Mouse (Mus musculus) hindbrain, embryonic 15.5 days (tissue): ENCODE data around the gene Susd1. TPM values are rescaled to one million over a fixed set of nuclear protein-coding genes. Genes with fewer than 3 reads are reported as not detected.

ENCODE experiments used
- ATAC-seq: fragments of 200-750 bp; cut with Nextera tagmentation; 2 replicates; pipeline ENCODE4 v1.8.0; 2017; ENCODE audit warnings: low read depth, moderate number of reproducible peaks, moderate TSS enrichment; ENCODE audit not compliant: low FRiP score
- H3K27ac ChIP-seq: fragments of 300-500 bp; sonication (generic); replicated peaks from 2 replicates; pipeline ENCODE4 v1.5.1; 2015; ENCODE audit warnings: mild to moderate bottlenecking, inconsistent platforms
- H3K27me3 ChIP-seq: fragments of 300-500 bp; sonication (generic); 2 replicates; pipeline ENCODE4 v1.6.1; 2015; ENCODE audit warnings: control low read depth, inconsistent platforms
- H3K36me3 ChIP-seq: fragments of 300-500 bp; sonication (generic); 2 replicates; pipeline ENCODE4 v1.6.1; 2015; ENCODE audit warnings: control low read depth, inconsistent platforms
- H3K4me1 ChIP-seq: fragments of 300-500 bp; sonication (generic); replicated peaks from 2 replicates; pipeline ENCODE4 v1.6.1; 2015; ENCODE audit warnings: control low read depth, inconsistent platforms
- H3K4me2 ChIP-seq: fragments of 300-500 bp; sonication (generic); 2 replicates; pipeline ENCODE4 v1.6.1; 2015; ENCODE audit warnings: moderate library complexity, mild to moderate bottlenecking, inconsistent platforms
- H3K4me3 ChIP-seq: fragments of 300-500 bp; sonication (generic); 2 replicates; pipeline ENCODE4 v1.5.1; 2015; ENCODE audit warnings: mild to moderate bottlenecking, inconsistent platforms
- H3K9ac ChIP-seq: fragments of 300-500 bp; sonication (generic); 2 replicates; pipeline ENCODE4 v1.6.1; 2015; ENCODE audit warnings: inconsistent platforms
- H3K9me3 ChIP-seq: fragments of 300-500 bp; sonication (generic); 2 replicates; pipeline ENCODE4 v1.6.1; 2016; ENCODE audit warnings: control low read depth, inconsistent platforms
- WGBS: fragments of 180-500 bp; shearing (Covaris S2); methylation state at CpG from one replicate; pipeline ENCODE4 v1.1.7; 2015; 5-methylcytosine and 5-hydroxymethylcytosine counted together
- polyA plus RNA-seq: library from polyadenylated mRNA; unstranded; fragments of >200 nt; fragmentation: Nextera tagmentation; extraction: Ambion mirVana; gene quantifications from 2 replicates; pipeline ENCODE4 v1.2.1, GENCODE M21; 2015

The Susd1 gene
- polyA plus RNA-seq, 1 experiment from 2014 or later: 1.9 TPM

DNA sequence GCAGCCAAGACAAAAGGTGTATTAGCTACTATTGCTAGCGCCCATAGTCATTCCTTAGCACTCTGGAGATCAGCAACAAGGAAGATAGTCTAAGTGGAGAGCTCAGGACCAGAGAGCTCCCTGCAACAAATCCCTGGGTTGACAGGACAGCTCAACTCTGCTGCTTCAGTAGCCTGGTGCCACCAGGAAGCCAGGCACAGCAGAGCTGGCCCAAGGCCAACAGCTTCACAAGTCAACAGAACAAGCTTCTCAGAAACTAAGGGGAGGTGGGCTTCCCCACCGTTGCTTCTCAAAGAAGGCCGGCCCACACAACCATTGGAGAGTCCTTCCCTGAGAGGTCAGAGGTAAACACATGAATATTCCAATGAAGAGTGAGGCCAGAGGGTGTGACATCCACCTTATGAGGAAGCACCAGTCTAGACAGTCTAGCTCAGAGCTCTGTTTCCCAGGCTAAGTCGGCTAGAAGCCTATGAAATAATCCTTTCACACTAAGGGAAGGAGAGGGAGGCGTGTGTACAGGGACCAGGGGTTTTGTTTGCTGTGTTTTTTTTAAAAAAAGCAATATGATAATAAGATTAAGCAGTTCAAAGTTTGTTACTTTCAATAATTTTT lies 65.8 kb downstream of the Susd1 start:
- Histone ChIP-seq H3K27ac (no peak overlapping the region), H3K4me2 (no peak overlapping the region), H3K9ac (no peak overlapping the region), H3K4me3 (no peak overlapping the region), H3K4me1 (no peaks in the 10 kb centered on the region; the same call in 1 of the 2 replicates), H3K9me3 (no peaks in the 10 kb centered on the region), H3K36me3 (no peaks in the 10 kb centered on the region), H3K27me3 (no peaks in the 10 kb centered on the region)
- 62% methylated on average over 5 of the region's 5 CpGs for WGBS
- no peak for ATAC-seq

DNA sequence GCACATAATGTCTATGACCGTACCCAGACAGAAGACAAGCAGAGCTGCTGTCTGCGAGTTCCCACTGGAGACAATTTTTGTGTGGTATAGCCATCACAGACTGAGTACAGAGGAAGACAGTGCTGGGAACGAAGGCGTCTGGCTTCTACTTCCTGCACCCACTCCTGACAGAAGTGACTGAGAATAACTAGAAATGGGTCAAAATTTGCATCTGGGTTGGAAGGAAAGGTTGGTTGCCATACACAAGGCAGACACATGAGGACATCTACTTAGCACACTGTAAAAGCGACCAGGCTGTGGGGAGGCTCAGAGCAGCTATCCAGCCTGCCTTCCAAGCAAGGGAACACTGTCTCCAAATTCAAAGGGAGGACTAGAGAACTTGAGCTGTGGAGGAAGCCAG lies 66.5 kb downstream of the Susd1 start:
- no peak overlapping the region for H3K27ac ChIP-seq
- H3K4me3 ChIP-seq: no peak overlapping the region
- H3K4me1 ChIP-seq: no peaks in the 10 kb centered on the region; the same call in 1 of the 2 replicates
- H3K9me3 ChIP-seq: no peaks in the 10 kb centered on the region
- H3K36me3 ChIP-seq: no peaks in the 10 kb centered on the region
- no peaks in the 10 kb centered on the region for H3K27me3 ChIP-seq
- WGBS: 93% methylated on average over 5 of the region's 5 CpGs
- ATAC-seq: no peak
- no peak overlapping the region for H3K9ac ChIP-seq
- H3K4me2 ChIP-seq: no peak overlapping the region

DNA sequence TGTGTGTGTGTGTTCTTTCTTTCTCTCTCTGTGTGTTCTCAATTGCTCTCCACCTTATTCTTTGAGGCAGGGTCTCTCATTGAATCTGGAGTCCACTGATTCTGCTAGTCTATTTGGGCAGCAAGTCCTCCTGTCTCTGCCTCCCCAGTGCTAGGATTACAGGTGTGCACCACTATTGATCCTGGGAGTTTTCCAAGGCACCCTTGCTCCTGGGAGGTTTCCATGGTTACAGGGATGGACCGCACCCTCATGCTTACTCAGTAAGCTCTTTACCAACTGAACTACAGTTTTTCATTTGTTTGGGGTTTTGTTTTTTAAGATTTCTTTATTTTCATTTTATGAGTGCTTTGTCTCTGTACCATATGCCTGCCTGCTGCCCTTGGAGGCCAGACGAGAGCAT lies 68.5 kb downstream of the Susd1 start:
- H3K27ac ChIP-seq: no peak overlapping the region
- H3K36me3 ChIP-seq: no peaks in the 10 kb centered on the region
- no peaks in the 10 kb centered on the region for H3K9me3 ChIP-seq
- no peak overlapping the region for H3K4me3 ChIP-seq
- WGBS: 97% methylated on average over 2 of the region's 2 CpGs
- no peak for ATAC-seq
- H3K4me1 ChIP-seq: no peaks in the 10 kb centered on the region; the same call in 1 of the 2 replicates
- H3K4me2 ChIP-seq: no peak overlapping the region
- no peaks in the 10 kb centered on the region for H3K27me3 ChIP-seq
- no peak overlapping the region for H3K9ac ChIP-seq

DNA sequence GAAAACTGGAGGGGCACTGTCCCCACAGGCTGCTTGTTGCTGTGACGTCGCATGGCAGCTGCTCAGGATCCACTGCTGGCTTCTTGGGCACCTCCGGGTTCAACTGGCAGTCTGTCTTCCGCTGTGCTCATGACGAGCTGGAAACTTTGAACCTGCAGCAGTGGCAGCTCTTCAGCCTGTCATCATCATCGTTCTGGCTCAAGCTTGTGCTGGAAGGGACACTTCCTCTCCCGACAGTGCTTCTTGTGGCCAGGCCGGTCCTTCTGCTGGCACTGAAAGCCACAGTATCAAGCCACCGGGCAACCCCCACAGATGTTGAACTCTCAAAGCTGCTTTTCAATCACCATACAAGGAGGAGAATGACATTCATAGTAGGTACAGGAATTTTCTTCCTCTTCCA lies 70.3 kb downstream of the Susd1 start:
- Histone ChIP-seq H3K4me3 (no peak overlapping the region), H3K27ac (no peak overlapping the region), H3K27me3 (no peaks in the 10 kb centered on the region), H3K4me1 (peaks cover 9% of the 10 kb centered on the region), H3K9ac (no peak overlapping the region), H3K4me2 (no peak overlapping the region), H3K36me3 (no peaks in the 10 kb centered on the region), H3K9me3 (no peaks in the 10 kb centered on the region)
- no peak for ATAC-seq
- WGBS: 85% methylated on average over 9 of the region's 9 CpGs

DNA sequence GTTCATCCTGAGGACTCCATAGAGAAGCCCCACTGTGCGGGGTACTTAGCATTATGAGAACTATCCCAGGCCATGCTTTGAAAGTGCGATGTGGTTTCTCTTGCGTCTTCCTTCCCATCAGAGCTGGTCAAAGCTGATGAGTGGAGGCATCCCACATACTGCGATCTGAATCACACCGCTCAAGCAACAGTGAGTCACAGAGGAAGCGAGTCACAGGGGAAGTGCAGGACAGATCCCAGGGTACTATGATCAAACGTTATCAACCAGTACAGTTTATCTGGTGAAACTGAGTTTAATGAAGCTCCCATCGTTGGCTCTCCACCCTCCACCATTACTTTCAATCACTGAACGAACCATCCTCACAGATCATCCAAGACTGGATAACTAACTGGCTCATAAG lies 72.2 kb downstream of the Susd1 start:
- Histone ChIP-seq H3K36me3 (no peaks in the 10 kb centered on the region), H3K27ac (no peak overlapping the region), H3K4me2 (no peak overlapping the region), H3K4me1 (peaks cover 9% of the 10 kb centered on the region; the same call in 1 of the 2 replicates), H3K9ac (no peak overlapping the region), H3K9me3 (no peaks in the 10 kb centered on the region), H3K4me3 (no peak overlapping the region), H3K27me3 (no peaks in the 10 kb centered on the region)
- ATAC-seq: no peak
- WGBS: 90% methylated on average over 9 of the region's 9 CpGs

DNA sequence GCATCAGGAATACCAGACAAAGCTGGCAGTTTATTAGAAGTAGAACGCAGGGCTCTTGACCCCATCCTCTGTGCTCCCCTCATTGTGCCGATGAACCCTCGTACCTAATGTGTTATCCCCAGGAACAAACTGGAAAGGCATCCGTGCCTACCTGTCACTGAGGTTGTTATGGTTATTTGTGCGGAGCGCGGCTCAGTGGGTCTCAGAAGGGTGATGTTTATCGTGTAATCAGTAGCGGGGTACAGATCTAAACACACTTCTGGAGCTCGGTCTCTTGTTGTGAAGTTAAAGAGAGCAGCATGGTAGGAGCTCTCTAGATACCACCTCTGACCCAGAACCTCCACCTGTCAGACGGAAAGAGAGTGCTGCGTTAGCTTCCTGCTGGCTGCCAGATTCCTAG lies 72.9 kb downstream of the Susd1 start:
- Histone ChIP-seq H3K4me3 (no peak overlapping the region), H3K9ac (no peak overlapping the region), H3K27ac (no peak overlapping the region), H3K36me3 (no peaks in the 10 kb centered on the region), H3K4me2 (no peak overlapping the region), H3K27me3 (no peaks in the 10 kb centered on the region), H3K9me3 (no peaks in the 10 kb centered on the region), H3K4me1 (peaks cover 9% of the 10 kb centered on the region; the same call in 1 of the 2 replicates)
- WGBS: 93% methylated on average over 12 of the region's 12 CpGs
- no peak for ATAC-seq

DNA sequence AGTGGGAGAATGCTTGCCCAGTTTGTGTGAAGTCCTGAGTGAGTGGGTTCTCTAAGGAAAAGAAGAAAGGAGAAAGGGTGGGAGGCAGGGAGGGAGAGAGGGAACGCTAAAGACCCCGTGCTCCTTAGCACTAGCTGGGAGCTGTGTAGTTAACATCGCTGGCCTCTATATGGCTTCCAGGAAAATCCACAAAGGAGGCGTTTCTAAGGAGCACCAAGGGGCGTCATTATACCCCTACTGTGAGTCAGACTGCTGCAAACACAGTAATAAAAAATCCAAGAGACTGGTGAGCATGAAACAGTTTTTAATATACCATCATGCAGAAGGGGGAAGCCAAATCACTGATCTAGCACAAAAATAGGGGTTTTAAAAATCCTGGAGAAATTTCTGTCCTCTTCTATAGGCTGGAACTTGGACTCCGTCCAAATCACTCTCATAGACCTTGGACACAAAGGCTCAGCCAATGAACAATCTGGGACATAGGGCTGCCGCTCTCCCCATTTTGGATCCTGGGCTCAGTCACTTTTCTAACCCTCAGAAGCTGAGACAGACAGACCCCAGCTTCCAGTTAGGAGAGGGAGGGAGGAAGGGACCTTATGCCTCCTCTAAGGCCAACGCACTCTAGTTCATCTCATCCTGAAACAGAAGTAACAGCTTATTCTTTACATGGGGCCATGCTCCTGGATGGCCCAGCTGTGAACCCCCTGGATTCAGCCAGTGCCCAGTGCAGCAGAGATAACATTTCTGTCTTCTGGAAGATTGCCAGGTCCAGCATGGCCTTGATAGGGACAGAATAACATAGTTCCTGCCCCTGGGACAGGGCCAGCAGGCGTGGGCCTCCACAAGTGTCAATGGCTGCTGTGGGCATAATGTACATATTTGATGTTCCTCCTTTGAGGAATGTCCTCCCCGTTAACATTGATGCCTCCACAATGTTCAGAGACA lies 73.9 kb downstream of the Susd1 start:
- Histone ChIP-seq H3K4me3 (no peak overlapping the region), H3K27ac (no peak overlapping the region), H3K4me2 (no peak overlapping the region), H3K36me3 (no peaks in the 10 kb centered on the region), H3K9me3 (no peaks in the 10 kb centered on the region), H3K9ac (no peak overlapping the region), H3K27me3 (no peaks in the 10 kb centered on the region), H3K4me1 (peaks cover 9% of the 10 kb centered on the region; the same call in 1 of the 2 replicates)
- 59% methylated on average over 10 of the region's 10 CpGs for WGBS
- 0 out of 2 replicates have a peak, but pooled peaks have one; percentile 15 for ATAC-seq

DNA sequence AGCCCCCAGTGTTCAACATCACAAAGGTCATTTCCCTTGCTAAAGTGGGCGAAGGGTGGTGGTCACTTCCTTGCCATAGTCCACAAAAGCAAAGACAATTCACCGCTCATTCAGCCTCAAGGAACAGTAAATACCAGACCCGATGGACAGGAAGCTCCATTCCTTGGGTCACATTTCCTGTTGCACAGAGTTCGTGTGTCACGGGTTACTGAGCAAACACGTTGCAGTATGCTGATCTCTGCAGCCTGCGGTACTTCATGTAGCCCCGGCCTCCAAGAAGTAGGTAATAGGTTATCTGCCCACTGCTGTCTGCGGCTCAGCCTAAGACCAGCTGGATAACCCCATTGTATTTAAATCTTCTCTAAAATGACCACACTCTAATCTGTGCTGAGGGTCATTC lies 75.4 kb downstream of the Susd1 start:
- no peaks in the 10 kb centered on the region for H3K27me3 ChIP-seq
- no peak overlapping the region for H3K27ac ChIP-seq
- 0 out of 2 replicates have a peak, but pooled peaks have one; percentile 44 for ATAC-seq
- no peaks in the 10 kb centered on the region for H3K9me3 ChIP-seq
- no peak overlapping the region for H3K9ac ChIP-seq
- peaks cover 9% of the 10 kb centered on the region; the same call in 1 of the 2 replicates for H3K4me1 ChIP-seq
- no peak overlapping the region for H3K4me3 ChIP-seq
- 84% methylated on average over 9 of the region's 9 CpGs for WGBS
- no peak overlapping the region for H3K4me2 ChIP-seq
- no peaks in the 10 kb centered on the region for H3K36me3 ChIP-seq

DNA sequence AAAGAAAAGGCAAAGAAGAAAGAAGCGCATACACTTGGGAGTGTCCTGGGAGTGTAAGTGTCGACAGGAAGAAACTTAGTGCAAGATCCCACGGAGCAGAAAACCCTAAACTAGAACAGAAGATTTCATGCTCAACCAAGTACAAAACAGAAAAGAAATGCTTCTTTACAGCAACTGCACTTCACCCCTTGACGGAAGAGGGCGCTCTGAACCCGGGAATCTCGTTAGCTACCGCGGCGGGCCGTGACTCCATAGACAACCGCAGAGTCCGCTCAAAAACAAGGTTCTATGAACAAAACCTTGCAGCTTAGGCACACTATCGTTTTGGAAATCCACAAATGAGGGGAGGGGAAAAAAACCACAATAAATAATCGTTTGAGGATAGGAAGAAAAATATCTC lies 77.7 kb downstream of the Susd1 start:
- H3K9ac ChIP-seq: no peak overlapping the region
- H3K9me3 ChIP-seq: no peaks in the 10 kb centered on the region
- 2% methylated on average over 15 of the region's 15 CpGs for WGBS
- peaks cover 9% of the 10 kb centered on the region; the same call in 1 of the 2 replicates for H3K4me1 ChIP-seq
- no peak overlapping the region for H3K27ac ChIP-seq
- no peak for ATAC-seq
- H3K27me3 ChIP-seq: no peaks in the 10 kb centered on the region
- peak overlapping the region; percentile 37 for H3K4me2 ChIP-seq
- no peak overlapping the region for H3K4me3 ChIP-seq
- H3K36me3 ChIP-seq: no peaks in the 10 kb centered on the region

DNA sequence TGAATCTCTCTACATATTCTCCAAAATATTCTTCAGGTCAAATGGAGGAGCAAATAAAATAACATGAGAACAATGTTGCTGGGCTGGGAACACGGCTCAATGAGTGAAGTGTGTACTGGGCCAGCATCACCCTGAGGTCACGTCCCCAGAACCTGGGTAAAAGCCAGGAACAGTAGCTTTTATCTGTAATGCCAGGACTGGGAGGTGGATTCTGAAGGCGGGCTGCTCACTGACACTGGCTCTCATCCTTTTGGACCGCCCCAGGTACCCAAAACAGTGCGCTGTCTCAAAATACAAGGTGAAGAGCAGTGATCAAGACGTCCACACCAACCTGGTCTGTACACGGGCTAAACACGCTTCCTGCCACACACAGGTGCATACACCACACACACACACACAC lies 78.5 kb downstream of the Susd1 start:
- Histone ChIP-seq H3K4me3 (no peak overlapping the region), H3K27me3 (no peaks in the 10 kb centered on the region), H3K9me3 (no peaks in the 10 kb centered on the region), H3K27ac (no peak overlapping the region), H3K36me3 (no peaks in the 10 kb centered on the region), H3K4me1 (peaks cover 9% of the 10 kb centered on the region; the same call in 1 of the 2 replicates), H3K4me2 (no peak overlapping the region), H3K9ac (no peak overlapping the region)
- 84% methylated on average over 8 of the region's 8 CpGs for WGBS
- no peak; the same call in 1 of the 2 replicates for ATAC-seq

DNA sequence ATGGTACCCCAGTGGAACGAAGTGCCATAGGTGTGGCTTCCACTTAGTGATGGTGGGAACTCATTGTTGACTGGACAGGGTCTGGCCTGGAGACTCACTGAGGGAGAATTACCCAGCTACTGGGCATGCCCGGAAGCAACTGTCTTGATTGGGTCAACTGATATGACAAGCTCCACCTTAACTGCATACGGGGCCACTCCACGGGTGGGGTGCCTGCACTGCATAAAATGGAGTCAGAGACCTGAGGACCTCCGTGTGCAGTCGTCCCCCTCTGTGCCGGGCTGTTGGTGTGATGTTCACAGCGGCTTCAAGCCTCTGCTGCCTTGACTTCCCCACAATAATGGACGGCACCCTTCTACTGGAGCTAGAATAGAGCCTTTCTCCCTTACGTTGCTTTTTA lies 79.5 kb downstream of the Susd1 start:
- Histone ChIP-seq H3K4me2 (no peak overlapping the region), H3K36me3 (no peaks in the 10 kb centered on the region), H3K27me3 (no peaks in the 10 kb centered on the region), H3K9ac (no peak overlapping the region), H3K4me1 (no peaks in the 10 kb centered on the region), H3K4me3 (no peak overlapping the region), H3K9me3 (no peaks in the 10 kb centered on the region), H3K27ac (no peak overlapping the region)
- ATAC-seq: no peak; the same call in 1 of the 2 replicates
- 84% methylated on average over 10 of the region's 10 CpGs for WGBS

DNA sequence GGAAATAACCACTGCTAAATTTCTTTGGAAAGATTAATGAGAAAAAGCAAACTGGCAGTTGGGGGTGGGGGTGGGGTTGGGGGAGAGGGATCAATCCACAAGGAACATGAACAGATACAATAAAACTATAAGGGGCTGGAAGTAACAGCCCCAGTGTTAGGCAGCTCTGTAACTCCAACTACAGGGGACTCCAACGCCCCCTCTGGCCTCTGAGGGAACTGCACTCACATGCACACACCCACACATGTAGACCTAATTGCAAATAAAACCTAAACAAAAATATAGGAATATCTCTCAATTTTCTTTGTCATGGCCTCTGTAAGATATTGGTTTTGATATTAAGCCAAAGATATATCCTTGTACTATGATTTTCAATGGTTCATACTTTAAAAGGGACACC lies 83.0 kb downstream of the Susd1 start:
- H3K36me3 ChIP-seq: no peaks in the 10 kb centered on the region
- 59% methylated on average over 1 of the region's 1 CpGs for WGBS
- no peaks in the 10 kb centered on the region for H3K27me3 ChIP-seq
- H3K4me2 ChIP-seq: no peak overlapping the region
- H3K4me3 ChIP-seq: no peak overlapping the region
- H3K9me3 ChIP-seq: no peaks in the 10 kb centered on the region
- H3K4me1 ChIP-seq: no peaks in the 10 kb centered on the region
- no peak overlapping the region for H3K27ac ChIP-seq
- ATAC-seq: no peak
- no peak overlapping the region for H3K9ac ChIP-seq
